Mouse (Mus musculus) liver, adult 2 months (tissue): ENCODE results near the gene Cbwd1.

Experiments used
- CTCF ChIP-seq: fragments of 200-500 bp; IDR thresholded peaks from 2 replicates; pipeline ENCODE4 v1.5.1; 2011; ENCODE audit warnings: low read depth, low read length, control low read depth
- POLR2A ChIP-seq: fragments of 200-500 bp; IDR thresholded peaks from 2 replicates; pipeline ENCODE4 v1.6.1; 2011; ENCODE audit warnings: low read length, control low read depth; ENCODE audit not compliant: insufficient read depth; ENCODE audit errors: extremely low read depth

DNA sequence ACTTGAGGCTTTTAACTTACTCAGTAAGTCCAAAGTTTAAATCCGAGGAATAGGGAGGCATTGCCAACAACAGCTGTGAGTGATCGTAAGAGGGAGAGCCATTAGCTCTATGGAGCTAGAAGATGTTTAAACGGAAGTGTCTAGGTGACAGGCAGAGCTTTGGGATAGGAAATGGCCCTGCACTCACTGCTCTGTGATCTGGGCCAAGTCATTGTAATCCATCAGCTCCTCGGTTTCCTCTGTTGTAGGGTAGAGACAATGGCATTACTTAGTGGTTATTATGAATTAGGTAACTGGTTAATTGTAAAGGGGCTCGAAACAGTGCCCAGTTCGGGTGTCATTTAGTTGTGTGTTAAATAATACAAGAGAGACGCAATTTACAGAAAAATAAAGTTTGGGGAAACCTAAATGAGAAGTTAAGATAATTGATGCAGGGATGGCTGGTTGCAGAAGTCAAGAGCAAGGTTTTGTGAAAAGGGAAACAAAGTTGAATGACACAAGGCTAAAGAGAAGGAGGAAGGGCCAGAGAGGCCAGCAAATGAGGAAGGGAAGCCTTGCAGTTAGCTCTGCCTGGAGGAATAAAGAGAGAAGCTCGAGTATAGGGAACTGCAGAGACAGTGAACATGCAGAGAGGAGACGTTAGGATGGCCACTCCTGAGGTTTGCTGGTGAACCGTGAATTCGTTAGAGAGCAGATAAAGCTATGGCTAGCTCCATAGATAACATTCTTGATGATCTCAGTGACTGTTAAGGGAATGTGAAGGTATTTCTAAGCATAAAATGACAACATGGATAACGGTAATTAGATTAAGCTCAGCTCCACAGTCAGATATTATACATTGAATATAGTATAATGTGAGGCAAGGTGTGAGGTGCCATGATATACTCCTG lies 35.6 kb upstream of the Cbwd1 start:
- no peak for TF ChIP-seq POLR2A
- no peak for TF ChIP-seq CTCF
